Mouse (Mus musculus): ENCODE data around the gene Btbd11. TPM values are rescaled to one million over a fixed set of nuclear protein-coding genes. Genes with fewer than 3 reads are reported as not detected.

Gene Btbd11
- polyA plus RNA-seq, 1 experiment from 2014 or later: 15.7 TPM

DNA sequence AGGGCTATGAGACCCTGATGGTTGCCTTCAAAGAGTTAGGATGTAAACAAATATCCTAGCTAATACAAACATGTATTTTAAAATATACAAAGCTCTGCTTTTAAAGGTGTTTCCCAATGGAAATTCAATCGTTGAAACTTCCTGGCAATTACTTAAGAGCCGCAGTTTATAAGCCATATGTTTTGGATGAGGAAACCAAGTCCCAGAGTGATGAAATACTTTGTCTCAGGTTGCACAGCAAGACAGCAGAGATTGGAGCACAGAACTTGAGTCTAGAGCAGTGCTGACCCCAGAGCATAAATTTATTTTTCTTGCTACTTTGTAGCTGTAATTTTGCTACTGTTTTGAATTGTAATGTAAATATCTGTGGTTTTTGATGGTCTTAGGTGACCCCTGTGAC lies 110.4 kb downstream of the Btbd11 start:
- no peaks in the 10 kb centered on the region for H3K36me3 ChIP-seq (replicated peaks)
- H3K9ac ChIP-seq: no peak overlapping the region
- H3K27me3 ChIP-seq (replicated peaks): no peaks in the 10 kb centered on the region
- H3K27ac ChIP-seq: no peak overlapping the region
- 86% methylated on average over 2 of the region's 2 CpGs for WGBS
- ATAC-seq (replicated peaks): no peak
- H3K4me2 ChIP-seq: no peak overlapping the region
- H3K4me3 ChIP-seq: no peak overlapping the region
- no peaks in the 10 kb centered on the region for H3K9me3 ChIP-seq
- no peaks in the 10 kb centered on the region for H3K4me1 ChIP-seq

- H3K4me1 ChIP-seq: peaks cover 3% of the 10 kb centered on the region; the same call in 1 of the 2 replicates
- no peaks in the 10 kb centered on the region for H3K9me3 ChIP-seq
- WGBS: 91% methylated on average over 5 of the region's 5 CpGs
- no peak overlapping the region for H3K27ac ChIP-seq
- ATAC-seq (replicated peaks): no peak
- no peak overlapping the region for H3K9ac ChIP-seq
- no peak overlapping the region for H3K4me2 ChIP-seq
- H3K4me3 ChIP-seq: no peak overlapping the region
- H3K27me3 ChIP-seq (replicated peaks): no peaks in the 10 kb centered on the region
- no peaks in the 10 kb centered on the region for H3K36me3 ChIP-seq (replicated peaks)
These were observed 111.3 kb downstream of the Btbd11 start for GRCm38 (mm10) chr10:85497931-85498330.

DNA sequence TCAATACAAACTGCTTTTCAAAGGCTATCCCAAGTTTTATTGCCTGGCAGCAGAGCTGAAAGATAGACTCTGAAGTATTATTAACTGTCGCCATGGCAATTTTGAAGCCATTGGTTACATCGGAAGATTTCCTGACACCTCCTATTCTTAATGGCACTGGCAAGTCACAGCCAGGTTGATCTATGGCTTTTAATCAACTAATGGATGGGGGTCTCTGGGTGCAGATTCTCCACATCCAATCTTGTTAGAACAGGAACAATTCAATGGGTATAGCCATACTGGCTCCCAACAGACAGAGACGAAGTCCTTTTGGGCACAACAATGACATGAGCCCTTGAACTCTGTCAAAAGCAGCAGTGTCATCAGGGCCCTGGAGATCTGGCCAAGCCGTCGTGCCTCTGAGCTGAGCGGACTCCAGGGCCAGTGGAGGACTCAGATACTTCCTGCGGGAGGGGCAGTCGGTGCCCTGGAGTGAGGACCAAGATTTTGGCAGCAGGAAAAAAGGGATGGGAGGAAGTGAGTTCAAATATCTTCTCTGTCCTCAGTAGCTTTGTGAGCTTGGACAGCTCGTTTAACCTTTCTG lies 114.0 kb downstream of the Btbd11 start:
- no peak for ATAC-seq (replicated peaks)
- WGBS: 68% methylated on average over 9 of the region's 9 CpGs
- H3K27me3 ChIP-seq (replicated peaks): no peaks in the 10 kb centered on the region

DNA sequence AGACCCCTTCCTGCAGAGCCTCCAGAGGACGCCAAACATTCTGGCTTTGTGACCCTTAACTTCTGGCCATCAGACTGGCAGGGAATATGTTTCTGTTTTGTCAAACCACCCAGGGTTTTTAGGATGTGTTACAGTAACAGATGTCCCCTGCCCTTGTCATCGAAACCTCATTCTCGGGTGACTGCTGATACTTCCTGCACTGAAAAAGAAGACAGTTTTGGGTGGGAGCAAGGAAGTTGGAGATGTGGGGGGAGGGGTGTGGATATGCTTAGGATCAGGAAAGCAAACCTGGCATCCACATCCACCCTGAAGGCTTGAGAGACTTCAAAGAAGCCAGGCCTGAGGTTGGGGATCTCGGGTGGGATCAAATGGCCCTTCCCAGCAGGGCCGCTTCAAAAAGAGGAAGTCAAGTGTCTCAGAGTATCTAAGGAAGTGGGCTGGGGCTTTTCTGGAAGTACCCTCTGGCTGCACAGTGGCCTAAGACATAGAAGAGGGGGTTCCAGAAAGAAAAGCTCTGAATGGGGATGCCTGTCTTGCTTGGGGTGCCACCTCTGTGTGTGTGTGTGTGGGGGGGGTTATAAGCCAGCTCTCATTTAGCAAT lies 115.5 kb downstream of the Btbd11 start:
- no peak for ATAC-seq (replicated peaks)
- H3K4me1 ChIP-seq: peaks cover 3% of the 10 kb centered on the region; the same call in 1 of the 2 replicates
- H3K27me3 ChIP-seq (replicated peaks): no peaks in the 10 kb centered on the region
- no peak overlapping the region for H3K4me3 ChIP-seq
- WGBS: 64% methylated on average over 5 of the region's 5 CpGs
- no peak overlapping the region for H3K9ac ChIP-seq
- no peaks in the 10 kb centered on the region for H3K36me3 ChIP-seq (replicated peaks)
- H3K9me3 ChIP-seq: no peaks in the 10 kb centered on the region
- no peak overlapping the region for H3K27ac ChIP-seq
- no peak overlapping the region for H3K4me2 ChIP-seq

More for the DNA sequence above, 114.0 kb downstream of the Btbd11 start:
- H3K9me3 ChIP-seq: no peaks in the 10 kb centered on the region
- H3K4me2 ChIP-seq: no peak overlapping the region
- no peak overlapping the region for H3K27ac ChIP-seq
- no peaks in the 10 kb centered on the region for H3K36me3 ChIP-seq (replicated peaks)
- H3K4me1 ChIP-seq: peaks cover 3% of the 10 kb centered on the region; the same call in 1 of the 2 replicates
- H3K9ac ChIP-seq: no peak overlapping the region
- H3K4me3 ChIP-seq: no peak overlapping the region

DNA sequence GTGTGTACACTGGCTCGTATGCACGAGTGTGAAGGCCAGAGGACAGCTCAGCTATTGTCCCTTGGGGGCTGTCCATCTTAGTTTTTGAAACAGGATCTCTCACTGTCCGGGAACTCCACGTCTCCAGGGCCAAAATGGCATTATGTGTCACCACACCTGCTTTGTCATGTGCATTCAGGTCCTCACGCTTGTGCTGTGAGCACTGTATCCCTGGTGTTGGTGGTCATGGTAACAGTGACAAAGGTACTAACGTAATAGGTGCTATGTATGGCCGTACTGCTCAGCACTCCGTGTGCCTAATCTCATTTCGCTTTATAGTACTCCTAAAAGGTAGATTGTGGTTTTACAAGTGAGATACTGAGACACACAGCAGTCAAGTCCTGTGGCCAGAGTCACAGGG lies 116.0 kb downstream of the Btbd11 start:
- Histone ChIP-seq H3K4me1 (peaks cover 3% of the 10 kb centered on the region; the same call in 1 of the 2 replicates), H3K27ac (no peak overlapping the region), H3K4me3 (no peak overlapping the region), H3K4me2 (no peak overlapping the region), H3K36me3 (replicated peaks) (no peaks in the 10 kb centered on the region), H3K27me3 (replicated peaks) (no peaks in the 10 kb centered on the region), H3K9me3 (no peaks in the 10 kb centered on the region), H3K9ac (no peak overlapping the region)
- no peak for ATAC-seq (replicated peaks)
- 69% methylated on average over 9 of the region's 9 CpGs for WGBS

GRCm38 (mm10) chr10:85503453-85503852 lies 116.8 kb downstream of the Btbd11 start:
- Histone ChIP-seq H3K36me3 (replicated peaks) (no peaks in the 10 kb centered on the region), H3K27ac (no peak overlapping the region), H3K9me3 (no peaks in the 10 kb centered on the region), H3K9ac (no peak overlapping the region), H3K4me2 (no peak overlapping the region), H3K4me3 (no peak overlapping the region), H3K27me3 (replicated peaks) (no peaks in the 10 kb centered on the region), H3K4me1 (peaks cover 3% of the 10 kb centered on the region; the same call in 1 of the 2 replicates)
- 84% methylated on average over 7 of the region's 7 CpGs for WGBS
- ATAC-seq (replicated peaks): no peak

DNA sequence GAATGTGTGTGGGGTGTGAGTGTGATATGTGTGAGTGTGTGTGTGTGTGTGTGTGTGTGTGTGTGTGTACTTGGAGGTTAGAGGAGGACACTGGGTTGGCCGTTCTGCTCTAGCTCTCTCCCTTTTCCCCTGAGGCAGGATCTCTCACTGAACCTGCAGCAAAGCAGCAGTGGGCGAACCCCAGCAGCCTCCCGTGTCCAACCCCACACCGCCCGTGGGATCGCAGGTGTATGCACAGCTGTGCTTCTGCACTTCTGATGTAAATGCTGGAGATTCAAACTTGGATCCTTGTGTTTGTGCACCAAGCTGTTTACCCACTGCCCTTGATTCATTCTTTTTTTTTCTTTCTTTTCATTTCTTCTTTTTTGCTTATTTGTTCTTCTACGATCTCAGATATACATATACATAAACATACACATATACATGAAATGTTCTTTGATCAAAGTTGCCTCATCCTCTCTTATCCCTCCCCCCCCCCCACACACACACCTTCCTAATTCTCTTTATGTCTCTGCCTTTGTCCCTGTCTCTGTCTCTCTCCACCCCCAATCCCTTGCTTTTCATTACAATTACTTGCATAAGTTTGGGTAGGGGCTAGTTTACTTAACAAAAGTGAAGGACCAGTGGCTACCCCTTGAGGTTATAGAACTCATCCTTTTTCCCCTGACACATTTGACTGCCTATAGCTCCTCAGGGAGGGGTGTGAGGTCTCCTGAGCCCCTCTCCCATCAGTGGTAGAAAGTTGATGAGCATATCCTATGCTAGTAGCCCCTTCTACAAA lies 120.8 kb downstream of the Btbd11 start:
- no peak for ATAC-seq (replicated peaks)
- Histone ChIP-seq H3K9ac (no peak overlapping the region), H3K9me3 (no peaks in the 10 kb centered on the region), H3K36me3 (replicated peaks) (no peaks in the 10 kb centered on the region), H3K27ac (no peak overlapping the region), H3K27me3 (replicated peaks) (no peaks in the 10 kb centered on the region), H3K4me1 (no peaks in the 10 kb centered on the region; the same call in 1 of the 2 replicates), H3K4me3 (no peak overlapping the region), H3K4me2 (no peak overlapping the region)
- 83% methylated on average over 7 of the region's 7 CpGs for WGBS

DNA sequence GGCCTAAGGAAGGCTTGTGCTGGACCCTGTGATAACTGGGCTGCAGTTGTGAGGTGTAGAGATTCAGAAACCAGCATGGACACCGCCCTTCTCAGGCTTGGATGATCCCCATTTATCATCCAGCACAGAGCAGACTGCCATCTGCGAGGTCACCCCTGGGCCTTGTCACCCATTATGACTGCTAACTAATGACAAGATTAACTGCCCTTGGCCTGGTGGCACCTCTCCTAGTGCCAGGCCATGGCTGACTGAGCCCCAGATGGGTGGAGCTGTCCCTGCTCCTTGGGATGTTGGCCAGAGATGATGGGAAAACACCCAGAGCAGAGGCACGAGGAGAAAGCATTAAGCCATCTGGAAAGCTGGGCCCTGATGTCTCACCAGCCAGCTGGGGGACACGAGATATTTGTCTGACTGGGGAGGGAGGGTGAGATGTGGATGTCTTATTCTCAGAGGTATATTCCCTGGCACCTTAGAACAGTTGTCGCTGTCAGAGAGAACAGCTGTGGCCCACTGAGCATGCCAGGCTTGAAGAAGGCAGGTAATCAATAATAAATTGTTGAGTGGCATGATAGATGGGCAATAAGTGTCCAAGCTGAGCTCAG lies 121.7 kb downstream of the Btbd11 start:
- no peak for ATAC-seq (replicated peaks)
- Histone ChIP-seq H3K36me3 (replicated peaks) (no peaks in the 10 kb centered on the region), H3K9me3 (no peaks in the 10 kb centered on the region), H3K9ac (no peak overlapping the region), H3K4me1 (no peaks in the 10 kb centered on the region; the same call in 1 of the 2 replicates), H3K27me3 (replicated peaks) (no peaks in the 10 kb centered on the region), H3K27ac (no peak overlapping the region), H3K4me2 (no peak overlapping the region), H3K4me3 (no peak overlapping the region)
- WGBS: 81% methylated on average over 5 of the region's 5 CpGs

DNA sequence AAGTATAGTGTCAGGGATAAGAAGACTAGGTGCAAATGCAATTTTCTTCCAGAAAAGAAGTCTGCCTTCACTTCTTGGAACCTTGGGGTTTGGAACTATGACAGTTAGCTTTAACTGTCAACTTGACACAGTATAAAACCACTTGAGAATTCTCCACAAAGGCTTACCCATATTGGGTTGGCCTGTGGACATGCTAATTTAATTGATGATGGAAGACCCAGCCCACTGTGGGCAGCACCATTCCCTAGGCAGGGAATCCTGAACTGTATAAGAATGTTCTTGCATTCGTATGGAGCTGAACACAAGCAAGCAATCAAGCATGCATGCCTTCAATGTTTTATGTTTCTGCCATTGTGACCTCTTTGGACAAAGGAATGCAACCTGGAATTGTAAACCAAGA lies 122.4 kb downstream of the Btbd11 start:
- no peak for ATAC-seq (replicated peaks)
- Histone ChIP-seq H3K36me3 (replicated peaks) (no peaks in the 10 kb centered on the region), H3K9ac (no peak overlapping the region), H3K4me1 (no peaks in the 10 kb centered on the region), H3K27ac (no peak overlapping the region), H3K27me3 (replicated peaks) (no peaks in the 10 kb centered on the region), H3K4me3 (no peak overlapping the region), H3K4me2 (no peak overlapping the region), H3K9me3 (no peaks in the 10 kb centered on the region)
- 90% methylated on average over 1 of the region's 1 CpGs for WGBS

GRCm38 (mm10) chr10:85510329-85510728 lies 123.7 kb downstream of the Btbd11 start:
- no peak overlapping the region for H3K4me3 ChIP-seq
- WGBS: 6% methylated on average over 3 of the region's 3 CpGs
- no peak overlapping the region for H3K4me2 ChIP-seq
- no peaks in the 10 kb centered on the region for H3K4me1 ChIP-seq
- no peaks in the 10 kb centered on the region for H3K27me3 ChIP-seq (replicated peaks)
- H3K9ac ChIP-seq: no peak overlapping the region
- H3K27ac ChIP-seq: no peak overlapping the region
- ATAC-seq (replicated peaks): no peak
- H3K36me3 ChIP-seq (replicated peaks): no peaks in the 10 kb centered on the region
- H3K9me3 ChIP-seq: no peaks in the 10 kb centered on the region

- H3K4me2 ChIP-seq: no peak overlapping the region
These were observed 126.2 kb downstream of the Btbd11 start for GRCm38 (mm10) chr10:85512808-85513207.

More at GRCm38 (mm10) chr10:85512808-85513207, 126.2 kb downstream of the Btbd11 start:
- no peak for ATAC-seq (replicated peaks)
- Histone ChIP-seq H3K4me1 (no peaks in the 10 kb centered on the region), H3K4me3 (no peak overlapping the region), H3K36me3 (replicated peaks) (no peaks in the 10 kb centered on the region), H3K9me3 (no peaks in the 10 kb centered on the region), H3K27ac (no peak overlapping the region), H3K9ac (no peak overlapping the region), H3K27me3 (replicated peaks) (no peaks in the 10 kb centered on the region)
- 83% methylated on average over 5 of the region's 5 CpGs for WGBS

All from midbrain, embryonic 15.5 days (tissue).